Mouse (Mus musculus) hindbrain, embryonic 14.5 days (tissue): ENCODE measurements around the gene Klc2. TPM values are rescaled to one million over a fixed set of nuclear protein-coding genes. Genes with fewer than 3 reads are reported as not detected.
"Not testable (repeated sequence)": the region's sequence is repeated elsewhere in the genome, so short reads cannot be mapped to it uniquely, and the experiment has no call there.

Experiments
- ATAC-seq: fragments of 200-750 bp; cut with Nextera tagmentation; 2 replicates; pipeline ENCODE4 v1.8.0; 2017; ENCODE audit warnings: moderate number of reproducible peaks, mild to moderate bottlenecking, moderate TSS enrichment, moderate library complexity; ENCODE audit not compliant: low FRiP score
- DNase-seq: peaks from one replicate; pipeline ENCODE4 v3.0.0-alpha.2; 2015; ENCODE audit warnings: low spot score
- H3K27ac ChIP-seq: fragments of 300-500 bp; sonication (generic); 2 replicates; pipeline ENCODE4 v1.5.1; 2014; ENCODE audit warnings: mild to moderate bottlenecking, moderate library complexity
- H3K27me3 ChIP-seq: fragments of 300-500 bp; sonication (generic); 2 replicates; pipeline ENCODE4 v1.6.1; 2014; ENCODE audit warnings: mild to moderate bottlenecking, low read length, mixed read lengths; ENCODE audit not compliant: control insufficient read depth, insufficient read depth
- H3K36me3 ChIP-seq: fragments of 300-500 bp; sonication (generic); replicated peaks from 2 replicates; pipeline ENCODE4 v1.6.1; 2014; ENCODE audit not compliant: control insufficient read depth, insufficient read depth
- H3K4me1 ChIP-seq: fragments of 300-500 bp; sonication (generic); replicated peaks from 2 replicates; pipeline ENCODE4 v1.6.1; 2014; ENCODE audit warnings: antibody characterized with exemption, low read length, mixed read lengths; ENCODE audit not compliant: control insufficient read depth, insufficient read depth
- H3K4me2 ChIP-seq: fragments of 300-500 bp; sonication (generic); replicated peaks from 2 replicates; pipeline ENCODE4 v1.6.1; 2014; ENCODE audit warnings: mild to moderate bottlenecking, moderate library complexity
- H3K4me3 ChIP-seq: fragments of 300-500 bp; sonication (generic); replicated peaks from 2 replicates; pipeline ENCODE4 v1.5.1; 2014; ENCODE audit warnings: mild to moderate bottlenecking, low read length
- H3K9ac ChIP-seq: fragments of 300-500 bp; sonication (generic); 2 replicates; pipeline ENCODE4 v1.6.1; 2014
- H3K9me3 ChIP-seq: fragments of 300-500 bp; sonication (generic); 2 replicates; pipeline ENCODE4 v1.6.1; 2016; ENCODE audit warnings: low read length; ENCODE audit not compliant: control insufficient read depth
- WGBS: fragments of 180-500 bp; shearing (Covaris S2); extraction: QIAGEN DNeasy Blood & Tissue Kit; methylation state at CpG from one replicate; pipeline ENCODE4 v1.1.7; 2014; 5-methylcytosine and 5-hydroxymethylcytosine counted together
- polyA plus RNA-seq: library from polyadenylated mRNA; unstranded; fragments of >200 nt; fragmentation: Nextera tagmentation; extraction: Ambion mirVana; gene quantifications from 2 replicates; pipeline ENCODE4 v1.2.1, GENCODE M21; 2014

The Klc2 gene
- 72.7 and 72.9 TPM in 2 replicates for polyA plus RNA-seq

GRCm38 (mm10) chr19:5118384-5118698 lies at the start of gene Klc2:
Gene Klc2 (minus strand): TSS chr19:5118560.
- H3K4me1 ChIP-seq, result peaks cover 20% of the 10 kb centered on the region

GRCm38 (mm10) chr19:5167477-5167876 lies 49.1 kb upstream of the Klc2 start:
- no peaks in the 10 kb centered on the region for H3K9me3 ChIP-seq
- no peak for ATAC-seq
- DNase-seq, result no peak
- no peaks in the 10 kb centered on the region for H3K27me3 ChIP-seq
- 90% methylated on average over 4 of the region's 4 CpGs for WGBS
- H3K4me2 ChIP-seq, result no peak overlapping the region
- H3K4me1 ChIP-seq, result no peaks in the 10 kb centered on the region
- H3K36me3 ChIP-seq, result no peaks in the 10 kb centered on the region; the same call in 1 of the 2 replicates
- H3K27ac ChIP-seq, result no peak overlapping the region
- no peak overlapping the region for H3K4me3 ChIP-seq
- H3K9ac ChIP-seq, result no peak overlapping the region

More at GRCm38 (mm10) chr19:5118384-5118698, at the start of gene Klc2:
- H3K36me3 ChIP-seq, result peaks cover 21% of the 10 kb centered on the region
- WGBS, result under 1% methylated on average over 18 of the region's 18 CpGs
- H3K9me3 ChIP-seq, result no peaks in the 10 kb centered on the region
- H3K27ac ChIP-seq, result peak within 1 kb of the TSS; percentile 94
- H3K4me3 ChIP-seq, result peak within 1 kb of the TSS; percentile 93
- no peak for DNase-seq
- no peak; the same call in 1 of the 2 replicates for ATAC-seq
- H3K9ac ChIP-seq, result peak within 1 kb of the TSS; percentile 94
- peak within 1 kb of the TSS; percentile 81 for H3K4me2 ChIP-seq
- H3K27me3 ChIP-seq, result no peaks in the 10 kb centered on the region

- WGBS, result 67% methylated on average over 2 of the region's 2 CpGs
- no peak for ATAC-seq
- Histone ChIP-seq H3K9ac (no peak overlapping the region), H3K36me3 (no peaks in the 10 kb centered on the region; the same call in none of the 2 replicates), H3K4me1 (no peaks in the 10 kb centered on the region), H3K4me2 (no peak overlapping the region), H3K27ac (no peak overlapping the region), H3K9me3 (no peaks in the 10 kb centered on the region), H3K27me3 (no peaks in the 10 kb centered on the region), H3K4me3 (no peak overlapping the region)
- DNase-seq, result no peak
These were observed 46.0 kb upstream of the Klc2 start for GRCm38 (mm10) chr19:5164380-5164779.

GRCm38 (mm10) chr19:5161913-5162312 lies 43.6 kb upstream of the Klc2 start:
- Histone ChIP-seq H3K4me1 (no peaks in the 10 kb centered on the region), H3K27me3 (no peaks in the 10 kb centered on the region), H3K27ac (no peak overlapping the region), H3K4me3 (no peak overlapping the region), H3K9me3 (no peaks in the 10 kb centered on the region), H3K4me2 (no peak overlapping the region), H3K9ac (no peak overlapping the region), H3K36me3 (no peaks in the 10 kb centered on the region; the same call in none of the 2 replicates)
- ATAC-seq (no peak), DNase-seq (no peak)
- WGBS, result 96% methylated on average over 3 of the region's 3 CpGs

DNA sequence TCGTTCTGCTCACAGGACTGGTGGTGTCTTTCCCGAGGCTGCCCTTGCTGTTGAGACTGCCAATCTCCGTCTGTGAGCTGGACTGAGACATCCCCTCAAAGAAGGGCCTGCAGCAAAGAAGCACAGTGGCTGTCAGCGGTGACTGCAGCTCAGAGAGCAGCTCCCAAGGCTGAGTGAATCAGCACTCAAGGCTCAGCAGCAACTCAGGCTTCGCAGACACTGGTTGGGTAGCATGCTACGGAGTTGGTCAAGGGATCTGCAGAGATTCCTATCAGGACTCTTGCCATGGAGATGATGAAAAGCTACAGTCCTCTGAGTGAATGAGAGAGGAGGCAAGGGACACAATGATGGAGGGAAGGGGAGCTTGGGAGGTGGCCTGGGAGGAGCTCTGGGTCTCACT lies 33.9 kb upstream of the Klc2 start:
- Histone ChIP-seq H3K9me3 (no peaks in the 10 kb centered on the region), H3K4me3 (no peak overlapping the region), H3K4me2 (no peak overlapping the region), H3K27me3 (no peaks in the 10 kb centered on the region), H3K27ac (peak overlapping the region; percentile 11; the same call in 1 of the 2 replicates), H3K36me3 (peaks cover 45% of the 10 kb centered on the region), H3K9ac (no peak overlapping the region), H3K4me1 (no peaks in the 10 kb centered on the region)
- WGBS, result 93% methylated on average over 6 of the region's 6 CpGs
- DNase-seq, result no peak
- no peak for ATAC-seq

GRCm38 (mm10) chr19:5151741-5152140 lies 33.4 kb upstream of the Klc2 start:
- no peak overlapping the region for H3K4me2 ChIP-seq
- no peaks in the 10 kb centered on the region for H3K4me1 ChIP-seq
- no peaks in the 10 kb centered on the region for H3K27me3 ChIP-seq
- H3K36me3 ChIP-seq, result peaks cover 47% of the 10 kb centered on the region
- 86% methylated on average over 5 of the region's 5 CpGs for WGBS
- no peak overlapping the region for H3K4me3 ChIP-seq
- no peak overlapping the region for H3K9ac ChIP-seq
- ATAC-seq (no peak), DNase-seq (no peak)
- H3K9me3 ChIP-seq, result no peaks in the 10 kb centered on the region
- peak overlapping the region; percentile 11; the same call in 1 of the 2 replicates for H3K27ac ChIP-seq

GRCm38 (mm10) chr19:5151331-5151730 lies 33.0 kb upstream of the Klc2 start:
- no peak overlapping the region for H3K27ac ChIP-seq
- DNase-seq (peak; percentile 78), ATAC-seq (peak; percentile 64; the same call in 1 of the 2 replicates)
- H3K9me3 ChIP-seq, result no peaks in the 10 kb centered on the region
- no peak overlapping the region for H3K9ac ChIP-seq
- no peak overlapping the region for H3K4me3 ChIP-seq
- 38% methylated on average over 3 of the region's 3 CpGs for WGBS
- H3K36me3 ChIP-seq, result peaks cover 51% of the 10 kb centered on the region
- H3K4me2 ChIP-seq, result no peak overlapping the region
- H3K27me3 ChIP-seq, result no peaks in the 10 kb centered on the region
- no peaks in the 10 kb centered on the region for H3K4me1 ChIP-seq

DNA sequence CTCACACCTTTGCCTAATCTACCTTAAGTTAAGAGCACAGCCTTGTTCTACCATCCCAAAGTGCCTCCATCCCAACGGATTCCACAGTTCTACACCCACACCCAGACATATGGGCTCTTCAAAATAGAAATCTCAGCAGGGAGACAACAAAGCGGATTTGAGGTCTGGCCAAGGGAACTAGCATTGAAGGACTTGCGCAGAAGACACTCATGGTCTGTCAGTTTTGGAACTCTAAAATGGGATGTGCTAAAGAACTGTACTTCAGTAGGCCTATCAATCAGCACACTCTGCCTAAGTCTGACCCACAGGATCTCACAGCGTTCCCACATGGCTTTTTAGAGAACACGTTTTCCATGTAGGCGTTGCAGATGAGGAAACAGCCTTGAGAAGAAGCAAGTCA lies 32.0 kb upstream of the Klc2 start:
- Histone ChIP-seq H3K27me3 (no peaks in the 10 kb centered on the region), H3K4me3 (no peak overlapping the region), H3K27ac (no peak overlapping the region), H3K9me3 (no peaks in the 10 kb centered on the region), H3K4me1 (no peaks in the 10 kb centered on the region), H3K9ac (no peak overlapping the region), H3K36me3 (peaks cover 50% of the 10 kb centered on the region), H3K4me2 (no peak overlapping the region)
- ATAC-seq (no peak), DNase-seq (no peak)
- WGBS, result 95% methylated on average over 6 of the region's 6 CpGs

- H3K36me3 ChIP-seq, result peaks cover 53% of the 10 kb centered on the region
- not testable (repeated sequence) for H3K4me3 ChIP-seq, H3K4me1 ChIP-seq, ATAC-seq, H3K27ac ChIP-seq, H3K9me3 ChIP-seq, H3K27me3 ChIP-seq, H3K4me2 ChIP-seq, H3K9ac ChIP-seq, DNase-seq
- 93% methylated on average over 4 of the region's 6 CpGs for WGBS
These were observed 30.7 kb upstream of the Klc2 start for GRCm38 (mm10) chr19:5149041-5149440.

DNA sequence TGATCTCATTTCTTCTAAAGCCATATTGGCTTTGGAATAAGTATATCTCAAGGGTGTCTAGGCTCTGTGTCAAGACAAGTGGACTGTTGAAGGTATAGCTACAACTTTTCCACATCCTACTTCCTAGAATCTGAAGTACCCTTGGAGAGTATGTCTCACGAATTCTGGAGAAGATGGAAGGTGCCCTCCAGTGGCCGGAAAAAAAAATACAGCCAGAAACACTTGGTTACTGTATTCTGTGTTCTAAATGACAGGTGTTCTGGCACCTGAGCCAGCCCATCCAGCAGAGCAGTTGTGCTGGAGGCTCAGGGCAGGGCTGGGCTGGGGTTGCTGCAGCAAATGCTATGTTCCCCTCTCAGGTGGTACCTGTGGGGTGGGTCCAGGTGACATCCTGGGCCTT lies 21.3 kb upstream of the Klc2 start:
- Histone ChIP-seq H3K36me3 (peaks cover 63% of the 10 kb centered on the region), H3K9ac (no peak overlapping the region), H3K27me3 (no peaks in the 10 kb centered on the region), H3K4me2 (no peak overlapping the region), H3K4me3 (no peak overlapping the region), H3K27ac (no peak overlapping the region), H3K9me3 (no peaks in the 10 kb centered on the region), H3K4me1 (no peaks in the 10 kb centered on the region)
- DNase-seq (peak; percentile 78), ATAC-seq (0 out of 2 replicates have a peak, but pooled peaks have one; percentile 34)
- 2% methylated on average over 2 of the region's 2 CpGs for WGBS
